Mouse (Mus musculus) heart, adult 2 months (tissue): ENCODE measurements around the gene Zfp423.

Experiments used
- CTCF ChIP-seq: fragments of 200-600 bp; IDR thresholded peaks from 2 replicates; pipeline ENCODE4 v1.8.1; 2022; ENCODE audit warnings: antibody characterized with exemption, mild to moderate bottlenecking, moderate library complexity
- POLR2A ChIP-seq: fragments of 200-500 bp; IDR thresholded peaks from 2 replicates; pipeline ENCODE4 v1.6.1; 2011; ENCODE audit warnings: mild to moderate bottlenecking, low read depth, low read length, control low read depth; ENCODE audit not compliant: insufficient read depth

DNA sequence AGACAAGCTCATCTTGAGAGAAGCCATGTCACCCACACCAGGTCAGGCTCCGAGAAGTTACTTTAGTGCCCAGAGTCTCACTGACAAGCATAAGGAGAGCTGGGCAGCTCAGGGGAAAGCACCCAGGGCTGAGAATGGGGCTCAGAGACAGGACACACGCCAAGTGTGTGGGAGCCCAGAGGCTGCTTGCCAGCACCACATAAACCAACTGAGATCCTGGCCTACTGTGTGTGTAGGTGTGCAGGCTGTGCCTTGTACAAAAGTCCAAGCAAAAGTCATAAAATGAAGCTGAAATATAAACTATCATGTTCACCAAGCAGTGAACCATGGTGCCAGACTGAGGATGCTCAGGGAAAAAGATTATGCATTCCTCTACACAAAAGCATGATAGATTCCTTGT is 50.5 kb downstream of the Zfp423 start:
- TF ChIP-seq POLR2A, result no peak
- no peak for TF ChIP-seq CTCF
